Mouse (Mus musculus) left cerebral cortex, adult 2 months (tissue): ENCODE data around the gene Smc2. TPM values are rescaled to one million over a fixed set of nuclear protein-coding genes. Genes with fewer than 3 reads are reported as not detected.

Experiments
- DNase-seq, 2 experiments: peaks; one replicate each; pipeline ENCODE4 v3.0.0; 2021 to 2022; ENCODE audit warnings: low spot score in 2 of 2, mixed read lengths in 1 of 2; ENCODE audit errors: extremely low spot score in 1 of 2
- H3K27ac ChIP-seq: fragments of 200-600 bp; 2 replicates; pipeline ENCODE4 v1.8.1; 2022
- H3K4me3 ChIP-seq: fragments of 200-600 bp; 2 replicates; pipeline ENCODE4 v1.8.1; 2022
- CTCF ChIP-seq: fragments of 200-600 bp; IDR thresholded peaks from 2 replicates; pipeline ENCODE4 v1.8.1; 2022; ENCODE audit warnings: antibody characterized with exemption, mild to moderate bottlenecking, moderate library complexity
- intact Hi-C: fragments of 180-260 bp; cut with DNase I; formaldehyde crosslinking; loops from one replicate; pipeline ENCODE4 v1.15.1; 2025
- total RNA-seq, 2 experiments: library from RNA; stranded (reverse); gene quantifications; 2 replicates each; pipeline ENCODE4 v1.2.3; 2021

Smc2 gene
- total RNA-seq, 2 experiments from 2014 or later = 6.9 to 7.2 TPM

DNA sequence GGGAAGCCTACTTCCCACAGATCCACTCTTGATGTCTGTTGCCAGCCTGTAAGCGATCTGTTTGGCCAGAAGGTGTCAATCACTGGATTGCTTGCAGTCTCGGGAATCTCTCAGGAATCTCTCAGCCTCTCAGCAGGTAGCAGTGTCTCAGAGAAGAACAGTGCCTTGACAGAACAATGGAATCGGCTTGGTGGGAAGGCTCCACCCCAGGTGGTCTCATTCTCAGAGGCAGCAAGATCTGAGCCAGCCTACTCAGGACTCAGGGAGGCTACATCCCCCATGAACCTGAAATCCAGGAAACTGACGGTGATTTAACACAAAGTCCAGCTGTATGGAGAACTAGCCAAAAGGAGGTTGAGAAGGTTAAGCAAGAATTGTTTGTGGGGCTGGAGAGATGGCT lies 78.5 kb downstream of the Smc2 start:
- Histone ChIP-seq H3K27ac (no peak overlapping the region), H3K4me3 (no peak overlapping the region)
- DNase-seq = no peak
- no peak for TF ChIP-seq CTCF
- intact Hi-C loops = no loop called here

DNA sequence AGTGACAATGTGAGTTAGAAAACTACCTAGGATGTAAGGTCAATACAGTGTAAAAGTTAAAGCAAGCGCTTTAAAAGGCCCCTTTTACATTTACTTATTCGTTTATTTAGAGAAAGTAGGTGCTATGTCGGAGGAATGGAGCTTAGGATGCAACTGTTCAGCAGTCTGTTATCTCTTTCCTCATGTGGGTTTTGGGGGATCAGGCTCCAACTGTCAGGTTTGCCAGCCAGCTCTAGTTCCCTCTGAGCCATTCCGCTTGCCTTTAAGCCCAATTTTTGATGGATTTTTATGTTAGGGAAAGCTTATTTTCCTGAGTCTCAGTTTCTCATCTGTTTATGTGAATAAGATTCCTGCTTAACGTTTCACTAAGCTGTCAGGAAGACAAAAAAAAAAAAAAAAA lies 80.3 kb downstream of the Smc2 start:
- intact Hi-C loops = no loop called here
- no peak for DNase-seq
- H3K27ac ChIP-seq = no peak overlapping the region
- no peak overlapping the region for H3K4me3 ChIP-seq
- TF ChIP-seq CTCF = no peak

DNA sequence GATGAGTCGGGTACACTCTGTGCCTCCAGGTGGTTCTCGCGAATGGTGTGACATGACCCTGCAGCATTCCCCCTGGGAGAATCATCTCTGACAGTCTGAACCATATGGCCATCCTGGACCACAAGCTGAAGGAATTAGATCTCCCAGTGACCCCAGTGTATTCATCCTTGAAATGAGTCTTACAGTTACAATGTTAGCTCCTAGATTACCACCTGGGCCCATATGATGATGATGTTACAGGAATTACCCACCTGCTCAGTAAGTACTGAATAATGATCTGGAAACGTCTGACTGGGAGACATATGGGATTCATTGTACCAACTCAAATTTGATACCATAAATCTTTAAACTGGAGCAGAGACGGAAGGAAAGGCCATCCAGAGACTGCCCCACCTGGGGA lies 87.4 kb downstream of the Smc2 start:
- TF ChIP-seq CTCF = no peak
- Histone ChIP-seq H3K27ac (no peak overlapping the region), H3K4me3 (no peak overlapping the region)
- DNase-seq = no peak
- intact Hi-C loops = no loop called here

DNA sequence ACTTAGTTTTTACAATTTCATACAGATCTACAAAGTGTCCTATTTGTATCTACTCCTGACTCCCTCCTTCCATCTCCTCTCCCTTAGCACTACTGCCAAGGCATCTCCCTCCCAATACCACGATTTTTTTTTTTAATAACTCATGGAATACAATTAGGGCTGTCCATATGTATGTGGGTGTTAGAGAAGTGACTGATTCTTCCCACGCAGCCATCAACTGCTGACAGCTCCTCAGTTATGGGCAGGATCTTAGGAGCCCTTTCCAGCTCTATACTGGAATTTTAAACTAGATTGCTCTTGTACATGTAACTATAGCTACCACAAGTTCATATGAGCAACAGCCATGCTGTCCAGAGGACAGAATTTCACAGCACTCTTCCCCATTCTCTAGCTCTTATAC lies 91.6 kb downstream of the Smc2 start:
- intact Hi-C loops = no loop called here
- Histone ChIP-seq H3K27ac (no peak overlapping the region), H3K4me3 (no peak overlapping the region)
- DNase-seq = no peak
- no peak for TF ChIP-seq CTCF

Other genes with a start within 250 kb of the Smc2 start
- gene Vma21-ps, start 58.0 kb downstream of the Smc2 start, total RNA-seq = not detected
- gene Toporsl, start 157.0 kb downstream of the Smc2 start, total RNA-seq = not detected